Mouse (Mus musculus): ENCODE data around the gene Wdr41. TPM values are rescaled to one million over a fixed set of nuclear protein-coding genes. Genes with fewer than 3 reads are reported as not detected.

The Wdr41 gene
- polyA plus RNA-seq, 1 experiment from 2014 or later = 25.9 TPM

GRCm38 (mm10) chr13:95040140-95040738, 64.1 kb downstream of the Wdr41 start:
- Histone ChIP-seq H3K36me3 (no peaks in the 10 kb centered on the region), H3K27ac (replicated peaks) (no peak overlapping the region), H3K9ac (replicated peaks) (no peak overlapping the region), H3K4me1 (no peaks in the 10 kb centered on the region), H3K4me3 (no peak overlapping the region), H3K4me2 (replicated peaks) (no peak overlapping the region), H3K9me3 (no peaks in the 10 kb centered on the region), H3K27me3 (no peaks in the 10 kb centered on the region)
- ATAC-seq (ENCODE audit: low FRiP score, low read depth) = no peak
- WGBS = 80% methylated on average over 9 of the region's 9 CpGs

DNA sequence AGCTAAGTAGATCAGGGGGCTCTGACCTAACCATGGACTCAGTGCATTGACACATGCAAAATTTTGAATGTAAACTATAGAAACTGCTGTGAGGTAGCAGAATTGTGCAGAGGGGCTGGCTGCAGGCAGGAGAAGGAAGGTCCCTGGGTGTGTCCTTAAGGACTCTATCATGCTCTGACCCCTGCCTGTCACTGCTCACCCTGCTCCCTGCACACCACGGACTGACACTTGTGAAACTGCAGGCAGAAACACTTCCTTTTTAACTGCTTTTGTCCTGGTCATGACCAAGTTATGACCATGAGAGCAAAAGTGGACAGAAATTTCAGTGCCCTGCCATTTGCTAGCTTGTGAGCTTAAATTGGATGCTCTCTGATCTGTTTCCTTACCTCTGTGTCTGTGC, 68.0 kb downstream of the Wdr41 start:
- Histone ChIP-seq H3K27ac (replicated peaks) (no peak overlapping the region), H3K36me3 (no peaks in the 10 kb centered on the region), H3K4me3 (no peak overlapping the region), H3K9me3 (no peaks in the 10 kb centered on the region), H3K27me3 (no peaks in the 10 kb centered on the region), H3K9ac (replicated peaks) (no peak overlapping the region), H3K4me2 (replicated peaks) (no peak overlapping the region), H3K4me1 (no peaks in the 10 kb centered on the region)
- 48% methylated on average over 1 of the region's 1 CpGs for WGBS
- ATAC-seq (ENCODE audit: low FRiP score, low read depth) = no peak

GRCm38 (mm10) chr13:95050398-95050797, 74.3 kb downstream of the Wdr41 start:
- H3K4me3 ChIP-seq = no peak overlapping the region
- H3K27ac ChIP-seq (replicated peaks) = no peak overlapping the region
- no peaks in the 10 kb centered on the region for H3K9me3 ChIP-seq
- WGBS = 81% methylated on average over 4 of the region's 4 CpGs
- H3K4me2 ChIP-seq (replicated peaks) = no peak overlapping the region
- H3K9ac ChIP-seq (replicated peaks) = no peak overlapping the region
- no peaks in the 10 kb centered on the region for H3K36me3 ChIP-seq
- ATAC-seq (ENCODE audit: low FRiP score, low read depth) = no peak
- no peaks in the 10 kb centered on the region for H3K4me1 ChIP-seq
- H3K27me3 ChIP-seq = no peaks in the 10 kb centered on the region

DNA sequence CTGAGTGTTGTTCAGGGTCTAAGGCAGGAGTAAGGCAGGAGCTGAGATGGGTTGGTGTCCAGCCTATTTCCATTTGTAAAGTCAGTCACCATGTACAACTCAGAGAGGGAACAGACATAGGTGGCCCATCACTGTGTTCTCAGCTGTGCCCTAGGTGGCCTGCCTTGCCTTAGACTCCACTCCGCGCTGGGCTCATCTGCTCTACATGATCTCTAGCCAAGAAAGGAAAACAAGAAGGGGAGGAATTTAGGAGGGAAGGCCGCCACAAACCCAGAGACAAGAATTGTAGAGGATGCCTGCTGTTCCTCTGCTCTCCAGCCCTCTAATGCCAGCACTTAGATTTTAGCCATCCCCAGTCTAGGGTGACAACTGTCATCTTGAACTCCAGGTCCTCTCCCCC, 76.3 kb downstream of the Wdr41 start:
- no peak overlapping the region for H3K27ac ChIP-seq (replicated peaks)
- ATAC-seq (ENCODE audit: low FRiP score, low read depth) = no peak
- H3K4me3 ChIP-seq = no peak overlapping the region
- 84% methylated on average over 3 of the region's 3 CpGs for WGBS
- no peak overlapping the region for H3K4me2 ChIP-seq (replicated peaks)
- H3K27me3 ChIP-seq = no peaks in the 10 kb centered on the region
- no peaks in the 10 kb centered on the region for H3K4me1 ChIP-seq
- H3K9ac ChIP-seq (replicated peaks) = no peak overlapping the region
- H3K36me3 ChIP-seq = no peaks in the 10 kb centered on the region
- H3K9me3 ChIP-seq = no peaks in the 10 kb centered on the region

DNA sequence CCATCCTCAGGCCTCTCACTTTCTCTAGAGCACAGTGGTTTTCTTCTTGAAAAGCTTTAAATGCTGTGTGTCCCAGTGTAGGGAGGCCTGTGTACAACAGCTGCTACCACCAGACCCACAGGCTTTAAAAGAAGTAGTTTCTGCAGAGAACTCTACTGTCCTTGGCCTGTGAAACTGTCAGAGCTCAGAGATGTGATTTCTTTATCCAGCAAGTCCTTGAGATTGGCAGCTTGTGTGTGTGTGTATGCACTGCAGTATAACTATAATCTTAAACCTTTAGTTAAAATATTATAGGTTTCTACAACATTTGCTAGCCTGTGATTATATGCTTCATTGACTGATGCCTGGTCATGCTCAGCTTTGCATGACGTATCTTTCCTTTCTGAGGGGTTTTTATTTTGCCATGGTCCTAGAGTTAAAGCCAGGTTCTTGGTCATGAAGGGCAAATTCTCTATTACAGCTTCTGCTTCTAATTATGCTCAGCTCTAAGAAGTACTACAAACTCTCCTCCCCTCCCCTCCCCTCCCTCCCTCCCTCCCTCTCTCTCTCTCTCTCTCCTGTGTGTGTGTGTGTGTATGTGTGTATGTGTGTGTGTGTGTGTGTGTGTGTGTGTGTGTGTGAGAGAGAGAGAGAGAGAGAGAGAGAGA, 79.7 kb downstream of the Wdr41 start:
- no peak overlapping the region for H3K4me2 ChIP-seq (replicated peaks)
- H3K27ac ChIP-seq (replicated peaks) = no peak overlapping the region
- H3K4me1 ChIP-seq = no peaks in the 10 kb centered on the region
- no peaks in the 10 kb centered on the region for H3K36me3 ChIP-seq
- no peak overlapping the region for H3K4me3 ChIP-seq
- WGBS = 72% methylated on average over 1 of the region's 1 CpGs
- no peak for ATAC-seq (ENCODE audit: low FRiP score, low read depth)
- no peak overlapping the region for H3K9ac ChIP-seq (replicated peaks)
- no peaks in the 10 kb centered on the region for H3K9me3 ChIP-seq
- H3K27me3 ChIP-seq = no peaks in the 10 kb centered on the region

GRCm38 (mm10) chr13:95056501-95057280, 80.5 kb downstream of the Wdr41 start:
- Histone ChIP-seq H3K27ac (replicated peaks) (no peak overlapping the region), H3K9ac (replicated peaks) (no peak overlapping the region), H3K4me2 (replicated peaks) (no peak overlapping the region), H3K36me3 (no peaks in the 10 kb centered on the region), H3K4me1 (no peaks in the 10 kb centered on the region), H3K4me3 (no peak overlapping the region), H3K9me3 (no peaks in the 10 kb centered on the region), H3K27me3 (no peaks in the 10 kb centered on the region)
- 84% methylated on average over 11 of the region's 11 CpGs for WGBS
- ATAC-seq (ENCODE audit: low FRiP score, low read depth) = no peak

- Histone ChIP-seq H3K36me3 (no peaks in the 10 kb centered on the region), H3K4me2 (replicated peaks) (no peak overlapping the region), H3K27me3 (no peaks in the 10 kb centered on the region), H3K4me3 (no peak overlapping the region), H3K9me3 (no peaks in the 10 kb centered on the region), H3K27ac (replicated peaks) (no peak overlapping the region), H3K4me1 (no peaks in the 10 kb centered on the region), H3K9ac (replicated peaks) (no peak overlapping the region)
- ATAC-seq (ENCODE audit: low FRiP score, low read depth) = no peak
- 85% methylated on average over 4 of the region's 4 CpGs for WGBS
These were observed 82.7 kb downstream of the Wdr41 start for GRCm38 (mm10) chr13:95058885-95059284.

DNA sequence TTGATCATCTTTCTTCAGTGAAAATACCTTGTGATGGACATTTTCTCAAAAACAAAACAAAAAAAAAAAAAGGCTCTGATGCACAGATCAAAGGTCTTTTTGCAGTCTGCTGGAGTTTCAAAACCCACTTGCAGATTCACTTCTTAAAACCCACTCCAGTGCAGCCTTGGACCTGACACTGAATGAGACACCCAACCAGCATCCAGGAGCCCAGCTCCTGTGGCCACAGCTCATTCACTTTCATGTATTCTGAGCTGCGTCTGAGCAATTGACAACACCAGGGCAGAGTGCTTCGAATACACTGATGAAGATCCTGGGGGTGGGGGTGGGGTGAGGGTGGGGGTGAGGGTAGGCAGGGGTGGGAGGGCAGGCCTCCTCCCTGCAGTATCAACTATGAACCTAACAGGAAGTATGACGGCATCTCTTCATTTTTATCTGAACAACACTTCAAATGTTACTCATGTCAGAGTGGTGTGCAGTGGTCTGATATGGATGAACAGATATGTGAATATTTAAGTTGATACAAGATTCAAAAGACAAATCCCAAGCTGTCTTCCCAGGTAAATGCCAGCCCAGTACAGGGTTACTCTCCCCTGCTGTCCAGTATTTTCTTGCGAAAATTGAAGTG, 87.4 kb downstream of the Wdr41 start:
- ATAC-seq (ENCODE audit: low FRiP score, low read depth) = no peak
- WGBS = 63% methylated on average over 4 of the region's 4 CpGs
- no peak overlapping the region for H3K9ac ChIP-seq (replicated peaks)

GRCm38 (mm10) chr13:95067854-95068253, 91.7 kb downstream of the Wdr41 start:
- Histone ChIP-seq H3K27me3 (no peaks in the 10 kb centered on the region), H3K4me3 (no peak overlapping the region), H3K36me3 (no peaks in the 10 kb centered on the region), H3K4me2 (replicated peaks) (no peak overlapping the region), H3K27ac (replicated peaks) (no peak overlapping the region), H3K9me3 (no peaks in the 10 kb centered on the region), H3K9ac (replicated peaks) (no peak overlapping the region), H3K4me1 (peaks cover 3% of the 10 kb centered on the region)
- WGBS = 70% methylated on average over 6 of the region's 6 CpGs
- ATAC-seq (ENCODE audit: low FRiP score, low read depth) = no peak

More for the DNA sequence above, 87.4 kb downstream of the Wdr41 start:
- Histone ChIP-seq H3K4me1 (peaks cover 3% of the 10 kb centered on the region), H3K4me3 (no peak overlapping the region), H3K27me3 (no peaks in the 10 kb centered on the region), H3K36me3 (no peaks in the 10 kb centered on the region), H3K27ac (replicated peaks) (no peak overlapping the region), H3K9me3 (no peaks in the 10 kb centered on the region), H3K4me2 (replicated peaks) (no peak overlapping the region)

- Histone ChIP-seq H3K4me3 (no peak overlapping the region), H3K4me2 (replicated peaks) (no peak overlapping the region), H3K4me1 (0 out of 2 replicates have a peak, but pooled peaks cover 3% of the 10 kb centered on the region), H3K9ac (replicated peaks) (no peak overlapping the region), H3K9me3 (no peaks in the 10 kb centered on the region), H3K36me3 (no peaks in the 10 kb centered on the region), H3K27ac (replicated peaks) (no peak overlapping the region), H3K27me3 (no peaks in the 10 kb centered on the region)
- no peak for ATAC-seq (ENCODE audit: low FRiP score, low read depth)
These were observed 94.1 kb downstream of the Wdr41 start for GRCm38 (mm10) chr13:95070268-95070667.
